Mouse (Mus musculus) liver, adult (tissue): Measurements from ENCODE around the gene Slco3a1.

ENCODE experiments used
- GATA4 ChIP-seq: IDR thresholded peaks from 2 replicates; pipeline ENCODE4 v1.6.1; 2014; ENCODE audit warnings: mild to moderate bottlenecking, low read length; ENCODE audit not compliant: insufficient replicate concordance

The Slco3a1 gene

GRCm38 (mm10) chr7:74399729-74400128 is 154.9 kb downstream of the Slco3a1 start:
- TF ChIP-seq GATA4: no peak

DNA sequence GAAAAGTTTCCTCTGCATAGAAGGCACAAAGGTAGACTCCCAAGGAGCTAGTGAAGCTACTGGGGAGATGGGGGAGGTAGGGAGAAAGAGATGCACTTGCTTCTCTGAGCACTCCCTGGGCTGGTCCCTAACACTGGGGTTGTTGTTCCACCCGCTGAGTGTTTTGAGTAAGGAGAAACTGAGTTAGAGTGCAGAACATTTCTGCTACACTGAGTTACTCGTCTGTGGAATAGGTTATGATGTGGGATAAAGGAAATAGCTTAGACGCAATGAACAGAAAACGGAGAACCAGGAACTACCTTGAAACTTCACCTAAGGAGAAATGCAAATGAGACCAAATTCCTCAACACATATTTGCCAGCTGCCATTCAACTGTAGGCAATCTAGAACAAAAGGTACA is 155.4 kb downstream of the Slco3a1 start:
- no peak for TF ChIP-seq GATA4

DNA sequence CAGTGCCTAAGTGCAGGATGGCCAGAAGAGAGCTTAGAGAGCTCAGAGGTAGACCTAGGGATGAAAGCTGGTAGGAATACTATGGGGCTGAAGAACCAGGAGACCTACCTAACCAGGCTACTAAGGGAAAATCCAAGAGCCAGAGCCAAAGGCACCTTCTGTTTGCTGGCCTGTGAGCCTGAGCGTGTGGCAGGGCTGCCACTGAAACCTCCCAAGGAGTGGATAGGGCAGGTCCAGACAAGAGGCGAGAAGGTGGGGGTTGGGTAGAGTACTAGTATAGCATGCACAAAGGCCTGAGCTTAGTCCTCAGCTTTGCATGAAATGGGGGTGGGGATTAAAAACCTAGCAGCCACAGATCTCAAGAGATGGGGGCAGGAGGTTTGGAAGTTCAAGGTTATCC is 156.3 kb downstream of the Slco3a1 start:
- no peak for TF ChIP-seq GATA4

DNA sequence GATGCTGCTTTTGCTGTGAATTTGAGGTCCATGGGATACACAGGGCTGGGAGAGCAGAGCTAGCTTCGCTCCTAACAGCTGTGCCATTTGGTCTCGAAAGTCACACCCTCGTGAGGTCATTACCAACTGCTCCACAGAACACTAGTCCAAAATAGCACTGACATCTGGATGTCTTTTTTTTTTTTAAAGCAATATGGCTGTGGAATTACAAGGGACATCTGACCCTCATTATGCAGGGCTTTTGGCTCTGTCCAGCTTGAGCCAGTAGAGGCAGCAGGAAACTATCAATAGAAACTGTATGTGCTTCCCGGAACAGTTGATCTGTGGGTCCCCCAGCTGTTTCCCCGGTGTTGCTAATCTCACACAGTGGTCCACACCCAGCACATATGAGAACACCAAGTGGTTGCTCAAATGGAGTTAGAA is 163.1 kb downstream of the Slco3a1 start:
- no peak for TF ChIP-seq GATA4

DNA sequence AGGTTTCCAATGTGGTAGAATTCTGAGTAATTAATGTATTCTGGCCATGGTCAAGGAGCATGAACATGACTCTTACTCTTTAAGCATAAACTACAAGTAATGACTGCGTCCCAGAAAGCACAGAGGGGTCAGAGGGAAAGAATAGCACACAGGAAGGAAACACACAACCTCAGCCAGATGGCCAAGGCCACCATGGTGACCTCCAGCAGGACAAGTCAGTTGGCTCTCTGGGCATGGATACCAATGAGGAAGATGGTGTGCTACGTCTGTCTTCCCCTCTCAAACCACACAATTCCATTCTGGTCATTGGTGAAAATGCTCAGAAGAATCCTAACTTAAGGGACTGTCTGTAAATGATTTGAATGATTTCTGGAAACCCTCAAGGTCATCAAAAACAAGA is 165.0 kb downstream of the Slco3a1 start:
- no peak for TF ChIP-seq GATA4

DNA sequence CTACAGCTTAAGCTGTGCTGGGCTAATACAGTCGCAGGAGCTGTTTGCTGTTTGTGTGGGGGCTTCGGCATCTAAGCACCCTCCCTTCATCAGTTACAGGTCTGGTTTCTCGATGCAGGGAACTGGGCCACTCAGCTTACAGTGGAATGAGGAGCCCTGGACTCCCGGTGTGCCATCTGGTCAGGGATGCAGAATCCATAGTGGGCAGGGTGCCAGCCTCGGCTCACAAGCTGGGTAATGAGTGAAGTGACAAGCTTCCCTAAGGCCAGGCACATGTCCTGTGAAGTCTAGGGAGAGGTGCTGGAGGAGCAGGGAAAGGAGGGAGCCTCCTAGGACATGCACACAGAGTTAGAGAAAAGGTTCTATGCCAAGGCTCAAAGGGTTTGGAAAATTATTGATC is 168.3 kb downstream of the Slco3a1 start:
- TF ChIP-seq GATA4: no peak

- no peak for TF ChIP-seq GATA4
Observed at GRCm38 (mm10) chr7:74383040-74383666, 171.4 kb downstream of the Slco3a1 start.

GRCm38 (mm10) chr7:74382286-74382685 is 172.3 kb downstream of the Slco3a1 start:
- TF ChIP-seq GATA4: no peak

DNA sequence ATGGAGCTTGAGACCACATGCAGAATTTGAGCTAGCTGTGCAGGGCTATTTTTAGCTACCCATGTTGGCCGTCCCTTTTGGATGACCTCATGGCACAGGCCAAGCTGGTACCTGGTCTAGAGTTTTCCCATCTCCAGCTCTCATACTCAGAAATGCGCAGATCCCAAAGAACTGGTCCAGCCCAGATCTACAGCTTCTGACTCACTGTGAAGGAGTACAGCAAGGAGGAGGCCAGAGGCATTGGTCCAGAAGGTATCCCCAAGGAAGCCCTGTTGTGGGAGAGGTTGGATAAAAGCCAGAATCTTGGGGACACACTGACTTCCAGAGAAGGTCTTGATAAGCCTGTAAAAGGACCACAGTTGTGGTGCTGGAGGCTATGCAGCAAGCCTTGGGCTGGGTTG is 172.7 kb downstream of the Slco3a1 start:
- no peak for TF ChIP-seq GATA4

- no peak for TF ChIP-seq GATA4
Observed at GRCm38 (mm10) chr7:74381051-74381450, 173.5 kb downstream of the Slco3a1 start.

DNA sequence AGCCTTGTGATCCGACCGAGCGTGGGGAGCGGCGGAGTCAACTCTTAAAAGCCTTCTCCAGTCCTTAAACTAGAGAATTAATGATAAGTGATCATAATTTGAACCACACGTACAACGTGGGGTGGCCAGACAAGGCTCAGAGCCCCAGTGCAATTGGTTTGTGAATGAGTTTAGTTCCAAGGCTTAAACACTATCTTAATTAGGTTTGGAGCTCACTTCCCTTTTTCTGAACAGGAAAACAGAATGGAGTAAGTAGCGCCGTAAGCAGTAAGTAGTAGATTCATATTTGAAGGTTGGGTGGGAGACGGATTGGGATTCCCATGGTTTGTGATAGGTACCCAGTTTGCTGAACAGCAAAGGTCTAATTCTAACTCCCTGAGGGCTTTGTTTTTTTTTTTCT is 176.7 kb downstream of the Slco3a1 start:
- TF ChIP-seq GATA4: no peak

GRCm38 (mm10) chr7:74376397-74377044 is 178.1 kb downstream of the Slco3a1 start:
- TF ChIP-seq GATA4: no peak

DNA sequence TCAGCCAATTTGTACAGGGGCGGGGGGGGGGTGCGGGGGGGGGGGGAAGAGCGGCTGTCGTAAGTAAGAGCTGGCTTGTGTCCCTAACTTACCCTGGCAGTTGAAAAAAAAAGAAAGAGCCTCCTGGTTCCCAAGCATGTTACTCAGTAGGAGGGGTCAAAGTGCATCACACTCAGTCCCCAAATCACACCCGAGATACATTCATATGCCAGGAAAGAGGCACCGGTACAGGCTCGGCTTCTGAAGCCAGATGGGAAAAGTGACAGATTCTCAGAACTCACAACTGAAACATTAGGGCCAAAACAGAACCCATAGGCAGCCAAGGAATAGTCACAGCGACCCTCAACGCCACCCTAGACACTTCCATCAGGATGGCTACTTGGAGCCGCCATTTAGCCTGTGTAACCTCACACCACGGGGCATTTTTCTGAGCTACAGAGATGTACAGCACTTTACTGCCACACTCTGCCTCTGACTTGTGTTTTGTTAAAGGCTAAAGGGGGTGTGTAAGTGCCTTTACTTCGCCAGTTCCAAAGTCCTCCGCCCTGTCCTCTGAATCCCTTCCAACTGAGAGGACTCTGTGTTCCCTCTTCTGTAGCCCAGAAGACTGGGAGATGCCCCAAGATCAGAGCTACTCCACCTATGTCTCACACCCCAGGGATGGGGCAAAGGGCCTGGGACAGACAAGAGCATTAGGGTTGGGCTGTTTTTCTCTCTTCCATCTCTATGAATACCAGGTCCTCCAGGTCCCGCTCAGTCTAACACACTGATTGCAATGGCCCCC is 179.2 kb downstream of the Slco3a1 start:
- no peak for TF ChIP-seq GATA4

GRCm38 (mm10) chr7:74373056-74373455 is 181.5 kb downstream of the Slco3a1 start:
- no peak for TF ChIP-seq GATA4

DNA sequence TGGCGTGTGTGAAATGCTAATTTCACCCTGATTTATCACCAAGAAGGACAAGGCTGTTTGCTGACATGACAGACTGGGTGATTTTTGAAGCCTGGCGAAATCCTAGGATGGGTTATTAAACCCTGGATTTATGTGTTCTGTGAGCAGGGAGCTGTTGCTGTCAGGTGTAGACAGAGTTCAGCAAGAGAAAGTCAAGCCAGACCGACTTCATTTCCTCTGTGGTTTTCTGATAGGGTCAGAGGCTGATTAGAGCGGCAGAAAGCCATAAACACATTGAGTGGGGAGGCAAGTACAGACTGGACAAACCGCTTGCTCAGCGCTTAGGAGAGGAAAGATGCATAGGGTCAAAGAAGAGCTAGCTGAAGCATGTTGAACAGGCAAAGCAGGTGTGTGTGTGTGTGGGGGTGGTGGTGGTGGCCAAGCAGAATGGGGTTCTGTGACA is 182.4 kb downstream of the Slco3a1 start:
- TF ChIP-seq GATA4: no peak

DNA sequence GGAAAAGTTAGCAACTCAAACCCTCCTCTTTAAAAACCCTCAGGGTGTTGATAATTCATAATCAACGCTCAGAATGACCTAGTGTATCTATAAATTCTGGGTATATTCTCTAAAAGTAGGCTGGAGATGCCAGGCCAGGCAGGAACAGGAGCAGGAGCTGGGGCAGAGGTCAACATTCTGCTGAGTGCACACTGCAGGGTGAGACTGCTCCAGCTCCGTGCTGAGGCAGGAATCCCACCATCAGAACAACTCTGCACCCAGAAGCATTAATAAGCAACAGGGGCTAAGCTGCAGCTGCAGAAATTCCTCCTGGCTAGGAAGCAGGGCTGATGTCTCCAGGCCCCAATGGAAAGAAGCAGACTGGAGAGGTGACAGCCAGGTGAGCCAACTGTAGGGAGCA is 182.9 kb downstream of the Slco3a1 start:
- no peak for TF ChIP-seq GATA4
